Mouse (Mus musculus) liver, postnatal 0 days (tissue): ENCODE measurements around the gene Fbll1. TPM values are rescaled to one million over a fixed set of nuclear protein-coding genes. Genes with fewer than 3 reads are reported as not detected.

Source experiments
- ATAC-seq: fragments of 200-750 bp; cut with Nextera tagmentation; 2 replicates; pipeline ENCODE4 v1.8.0; 2017; ENCODE audit warnings: mild to moderate bottlenecking, moderate library complexity
- DNase-seq: peaks from one replicate; pipeline ENCODE4 v3.0.0-alpha.2; 2016
- H3K27ac ChIP-seq: fragments of 300-500 bp; sonication (generic); 2 replicates; pipeline ENCODE4 v1.5.1; 2014; ENCODE audit warnings: antibody characterized with exemption, moderate library complexity, mild to moderate bottlenecking, low read depth
- H3K27me3 ChIP-seq: fragments of 300-500 bp; sonication (generic); 2 replicates; pipeline ENCODE4 v1.6.1; 2014; ENCODE audit warnings: low read length, control low read depth, mixed read lengths; ENCODE audit not compliant: insufficient read depth
- H3K36me3 ChIP-seq: fragments of 300-500 bp; sonication (generic); replicated peaks from 2 replicates; pipeline ENCODE4 v1.6.1; 2014; ENCODE audit warnings: mild to moderate bottlenecking, control low read depth, low read length, moderate library complexity, mixed read lengths; ENCODE audit not compliant: insufficient read depth
- H3K4me1 ChIP-seq: fragments of 300-500 bp; sonication (generic); 2 replicates; pipeline ENCODE4 v1.6.1; 2014; ENCODE audit warnings: antibody characterized with exemption, mild to moderate bottlenecking, control low read depth; ENCODE audit not compliant: insufficient read depth
- H3K4me2 ChIP-seq: fragments of 300-500 bp; sonication (generic); 2 replicates; pipeline ENCODE4 v1.6.1; 2014; ENCODE audit warnings: low read depth, mild to moderate bottlenecking, low read length, moderate library complexity, mixed read lengths
- H3K4me3 ChIP-seq: fragments of 300-500 bp; sonication (generic); 2 replicates; pipeline ENCODE4 v1.5.1; 2014; ENCODE audit warnings: low read depth, low read length
- H3K9ac ChIP-seq: fragments of 300-500 bp; sonication (generic); replicated peaks from 2 replicates; pipeline ENCODE4 v1.6.1; 2014; ENCODE audit warnings: mild to moderate bottlenecking, moderate library complexity
- H3K9me3 ChIP-seq: fragments of 300-500 bp; sonication (generic); 2 replicates; pipeline ENCODE4 v1.6.1; 2016; ENCODE audit warnings: mild to moderate bottlenecking, control low read depth, low read length, mixed read lengths
- CTCF ChIP-seq: sonication (generic); IDR thresholded peaks from 2 replicates; pipeline ENCODE4 v1.5.1; 2016; ENCODE audit warnings: antibody characterized with exemption, low read depth
- EP300 ChIP-seq: IDR thresholded peaks from 2 replicates; pipeline ENCODE4 v1.6.1; 2016; ENCODE audit warnings: antibody characterized with exemption, low read depth, mild to moderate bottlenecking
- WGBS: fragments of 180-500 bp; shearing (Covaris S2); extraction: QIAGEN DNeasy Blood & Tissue Kit; methylation state at CpG from one replicate; pipeline ENCODE4 v1.1.7; 2014; ENCODE audit not compliant: insufficient replicate concordance; 5-methylcytosine and 5-hydroxymethylcytosine counted together
- microRNA counts: library from miRNA; unstranded; fragments of <30 nt; microRNA quantifications from one replicate; lab custom pipeline; 2015
- microRNA-seq: library from miRNA; unstranded; fragments of <30 nt; microRNA quantifications from one replicate; pipeline ENCODE4, GENCODE M21; 2016
- polyA plus RNA-seq: library from polyadenylated mRNA; unstranded; fragments of >200 nt; fragmentation: Nextera tagmentation; extraction: Ambion mirVana; gene quantifications from 2 replicates; pipeline ENCODE4 v1.2.1, GENCODE M21; 2015

The Fbll1 gene
- polyA plus RNA-seq, 1 experiment from 2014 or later = not detected

- H3K27me3 ChIP-seq = no peaks in the 10 kb centered on the region
- no peaks in the 10 kb centered on the region for H3K4me1 ChIP-seq
- no peaks in the 10 kb centered on the region for H3K36me3 ChIP-seq
- H3K27ac ChIP-seq = no peak overlapping the region
- H3K9ac ChIP-seq = no peak overlapping the region
- DNase-seq (no peak), ATAC-seq (no peak)
- H3K4me2 ChIP-seq = no peak overlapping the region
- no peaks in the 10 kb centered on the region for H3K9me3 ChIP-seq
- no peak for TF ChIP-seq EP300
- WGBS = 63% methylated on average over 7 of the region's 7 CpGs
- H3K4me3 ChIP-seq = no peak overlapping the region
These were observed 38.6 kb downstream of the Fbll1 start for GRCm38 (mm10) chr11:35760001-35760626.

- Histone ChIP-seq H3K9ac (no peak overlapping the region), H3K9me3 (no peaks in the 10 kb centered on the region), H3K27me3 (no peaks in the 10 kb centered on the region), H3K36me3 (no peaks in the 10 kb centered on the region), H3K4me1 (no peaks in the 10 kb centered on the region), H3K4me2 (no peak overlapping the region), H3K27ac (no peak overlapping the region), H3K4me3 (no peak overlapping the region)
- 76% methylated on average over 11 of the region's 11 CpGs for WGBS
- DNase-seq (no peak), ATAC-seq (no peak)
- TF ChIP-seq EP300 = no peak
These were observed 42.0 kb downstream of the Fbll1 start for GRCm38 (mm10) chr11:35756411-35757303.

GRCm38 (mm10) chr11:35755546-35755945, 43.1 kb downstream of the Fbll1 start:
- H3K36me3 ChIP-seq = no peaks in the 10 kb centered on the region
- H3K9ac ChIP-seq = no peak overlapping the region
- no peak overlapping the region for H3K4me3 ChIP-seq
- DNase-seq = no peak
- H3K27ac ChIP-seq = no peak overlapping the region
- no peaks in the 10 kb centered on the region; the same call in 1 of the 2 replicates for H3K4me1 ChIP-seq
- no peak for TF ChIP-seq CTCF
- no peak overlapping the region for H3K4me2 ChIP-seq
- ATAC-seq = no peak
- no peaks in the 10 kb centered on the region for H3K27me3 ChIP-seq
- 71% methylated on average over 6 of the region's 6 CpGs for WGBS
- no peaks in the 10 kb centered on the region for H3K9me3 ChIP-seq

GRCm38 (mm10) chr11:35754906-35755418, 43.7 kb downstream of the Fbll1 start:
- Histone ChIP-seq H3K9ac (no peak overlapping the region), H3K27me3 (no peaks in the 10 kb centered on the region), H3K4me1 (peaks cover 3% of the 10 kb centered on the region; the same call in 1 of the 2 replicates), H3K4me2 (no peak overlapping the region), H3K27ac (no peak overlapping the region), H3K36me3 (no peaks in the 10 kb centered on the region), H3K4me3 (no peak overlapping the region), H3K9me3 (no peaks in the 10 kb centered on the region)
- WGBS = 73% methylated on average over 4 of the region's 4 CpGs
- DNase-seq (no peak), ATAC-seq (no peak)
- no peak for TF ChIP-seq EP300
- TF ChIP-seq CTCF = no peak

- peak; percentile 81 for ATAC-seq
- WGBS = 55% methylated on average over 8 of the region's 8 CpGs
These were observed 48.1 kb downstream of the Fbll1 start for GRCm38 (mm10) chr11:35750578-35750977.

More at GRCm38 (mm10) chr11:35750578-35750977, 48.1 kb downstream of the Fbll1 start:
- H3K4me1 ChIP-seq = peaks cover 3% of the 10 kb centered on the region; the same call in 1 of the 2 replicates
- TF ChIP-seq CTCF (no peak), EP300 (no peak)
- no peak overlapping the region for H3K4me3 ChIP-seq
- H3K9ac ChIP-seq = no peak overlapping the region
- H3K27ac ChIP-seq = 0 out of 2 replicates have a peak overlapping the region, but pooled peaks have one; percentile 44
- no peaks in the 10 kb centered on the region for H3K9me3 ChIP-seq
- DNase-seq = peak; percentile 53
- 0 out of 2 replicates have a peak overlapping the region, but pooled peaks have one; percentile 14 for H3K4me2 ChIP-seq
- H3K36me3 ChIP-seq = no peaks in the 10 kb centered on the region
- no peaks in the 10 kb centered on the region for H3K27me3 ChIP-seq

MicroRNAs encoded within 50 kb of the gene (microRNA counts, 519-probe panel; counts per million panel counts)
- microRNA mmu-miR-103 (lab: Ali Mortazavi, UCI) = 5,940 counts per million, percentile 69 among the panel's probes with 10 or more counts

Small RNA genes within 50 kb of the gene (microRNA-seq; reads per million reads assigned to microRNA genes)
- 4.5 reads per million, percentile 6 among the genes with 10 or more reads in this experiment for gene Mir103-1

Other genes with a start within 250 kb of the Fbll1 start
- gene Pank3, start 29.4 kb downstream of the Fbll1 start, polyA plus RNA-seq = 4.8 and 5.5 TPM in 2 replicates
- gene Rars, start 35.6 kb upstream of the Fbll1 start, polyA plus RNA-seq = 26.9 and 28.3 TPM in 2 replicates
- 4.7 and 6.3 TPM in 2 replicates for gene Wwc1, start 181.6 kb upstream of the Fbll1 start, polyA plus RNA-seq